Mouse (Mus musculus): Measurements from ENCODE around the gene Stac. TPM values are rescaled to one million over a fixed set of nuclear protein-coding genes. Genes with fewer than 3 reads are reported as not detected.

Gene Stac
- polyA plus RNA-seq, 1 experiment from 2014 or later, result 0.97 TPM

DNA sequence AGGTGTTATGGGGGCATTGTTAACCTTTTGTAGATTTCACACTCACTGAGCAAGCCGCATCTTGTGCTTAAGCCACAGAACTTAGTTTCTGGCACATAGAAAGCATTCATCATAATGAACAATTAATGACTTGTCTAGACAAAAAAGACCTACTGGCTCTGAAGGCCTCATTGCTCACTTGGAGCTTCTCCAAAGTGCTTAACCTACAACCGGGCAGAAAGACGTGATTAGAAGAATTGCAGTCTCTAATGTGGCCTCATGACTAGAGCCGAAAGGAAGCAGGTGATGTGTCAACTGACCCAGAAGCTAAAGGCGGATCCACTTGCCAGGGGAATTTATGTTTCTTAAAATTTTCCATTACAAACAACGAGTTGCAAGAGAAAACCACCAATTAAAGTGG lies 147.5 kb downstream of the Stac start:
- Histone ChIP-seq H3K4me1 (replicated peaks; ENCODE audit: control insufficient read depth, insufficient read depth, low read length) (no peaks in the 10 kb centered on the region), H3K36me3 (ENCODE audit: control insufficient read depth, insufficient read depth, low read length) (no peaks in the 10 kb centered on the region), H3K27me3 (ENCODE audit: control insufficient read depth, insufficient read depth, low read depth, low read length) (no peaks in the 10 kb centered on the region), H3K9ac (ENCODE audit: low read length) (no peak overlapping the region), H3K4me2 (ENCODE audit: low read depth, low read length) (no peak overlapping the region), H3K9me3 (ENCODE audit: control insufficient read depth, low read length) (no peaks in the 10 kb centered on the region), H3K27ac (ENCODE audit: low read length) (no peak overlapping the region), H3K4me3 (ENCODE audit: low read length) (no peak overlapping the region)
- 55% methylated on average over 6 of the region's 6 CpGs for WGBS
- ATAC-seq (ENCODE audit: low read depth), result no peak

GRCm38 (mm10) chr9:111535445-111536064 lies 154.6 kb downstream of the Stac start:
- Histone ChIP-seq H3K27me3 (ENCODE audit: control insufficient read depth, insufficient read depth, low read depth, low read length) (no peaks in the 10 kb centered on the region), H3K9ac (ENCODE audit: low read length) (no peak overlapping the region), H3K9me3 (ENCODE audit: control insufficient read depth, low read length) (no peaks in the 10 kb centered on the region), H3K27ac (ENCODE audit: low read length) (no peak overlapping the region), H3K4me1 (replicated peaks; ENCODE audit: control insufficient read depth, insufficient read depth, low read length) (no peaks in the 10 kb centered on the region), H3K4me2 (ENCODE audit: low read depth, low read length) (no peak overlapping the region), H3K4me3 (ENCODE audit: low read length) (no peak overlapping the region), H3K36me3 (ENCODE audit: control insufficient read depth, insufficient read depth, low read length) (no peaks in the 10 kb centered on the region)
- ATAC-seq (ENCODE audit: low read depth), result no peak
- 55% methylated on average over 8 of the region's 8 CpGs for WGBS

- ATAC-seq (ENCODE audit: low read depth), result no peak
These were observed 155.3 kb downstream of the Stac start for GRCm38 (mm10) chr9:111534744-111535423.

DNA sequence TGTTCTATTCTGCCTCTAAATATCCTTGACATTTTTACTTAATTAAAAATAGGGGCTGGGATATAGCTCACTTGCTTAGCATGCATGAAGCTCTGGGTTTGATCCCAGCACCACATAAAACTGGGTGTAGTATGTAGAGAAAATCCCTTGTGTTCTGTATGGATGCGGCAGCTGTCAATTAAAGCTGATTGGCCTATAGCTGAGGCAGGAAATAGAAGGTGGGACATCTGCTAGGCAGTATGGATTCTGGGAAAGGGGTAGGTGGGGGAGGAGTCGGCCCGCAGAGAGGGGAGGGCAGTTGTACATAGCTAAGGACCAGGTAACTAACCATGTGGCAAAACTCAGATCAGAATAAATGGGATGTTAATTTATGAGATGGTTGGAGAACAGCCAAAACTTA lies 166.3 kb downstream of the Stac start:
- no peak for ATAC-seq (ENCODE audit: low read depth)
- no peak overlapping the region for H3K27ac ChIP-seq (ENCODE audit: low read length)
- 89% methylated on average over 3 of the region's 3 CpGs for WGBS
- H3K9me3 ChIP-seq (ENCODE audit: control insufficient read depth, low read length), result no peaks in the 10 kb centered on the region
- no peak overlapping the region for H3K4me2 ChIP-seq (ENCODE audit: low read depth, low read length)
- no peaks in the 10 kb centered on the region for H3K36me3 ChIP-seq (ENCODE audit: control insufficient read depth, insufficient read depth, low read length)
- no peak overlapping the region for H3K9ac ChIP-seq (ENCODE audit: low read length)
- no peaks in the 10 kb centered on the region for H3K27me3 ChIP-seq (ENCODE audit: control insufficient read depth, insufficient read depth, low read depth, low read length)
- H3K4me1 ChIP-seq (replicated peaks; ENCODE audit: control insufficient read depth, insufficient read depth, low read length), result no peaks in the 10 kb centered on the region
- H3K4me3 ChIP-seq (ENCODE audit: low read length), result no peak overlapping the region

More at GRCm38 (mm10) chr9:111534744-111535423, 155.3 kb downstream of the Stac start:
- no peaks in the 10 kb centered on the region for H3K9me3 ChIP-seq (ENCODE audit: control insufficient read depth, low read length)
- no peak overlapping the region for H3K4me2 ChIP-seq (ENCODE audit: low read depth, low read length)
- no peak overlapping the region for H3K9ac ChIP-seq (ENCODE audit: low read length)
- H3K27me3 ChIP-seq (ENCODE audit: control insufficient read depth, insufficient read depth, low read depth, low read length), result no peaks in the 10 kb centered on the region
- WGBS, result 10% methylated on average over 7 of the region's 7 CpGs
- no peaks in the 10 kb centered on the region for H3K36me3 ChIP-seq (ENCODE audit: control insufficient read depth, insufficient read depth, low read length)
- no peak overlapping the region for H3K27ac ChIP-seq (ENCODE audit: low read length)
- H3K4me3 ChIP-seq (ENCODE audit: low read length), result no peak overlapping the region
- no peaks in the 10 kb centered on the region for H3K4me1 ChIP-seq (replicated peaks; ENCODE audit: control insufficient read depth, insufficient read depth, low read length)

GRCm38 (mm10) chr9:111523111-111523510 lies 167.0 kb downstream of the Stac start:
- no peak for ATAC-seq (ENCODE audit: low read depth)

DNA sequence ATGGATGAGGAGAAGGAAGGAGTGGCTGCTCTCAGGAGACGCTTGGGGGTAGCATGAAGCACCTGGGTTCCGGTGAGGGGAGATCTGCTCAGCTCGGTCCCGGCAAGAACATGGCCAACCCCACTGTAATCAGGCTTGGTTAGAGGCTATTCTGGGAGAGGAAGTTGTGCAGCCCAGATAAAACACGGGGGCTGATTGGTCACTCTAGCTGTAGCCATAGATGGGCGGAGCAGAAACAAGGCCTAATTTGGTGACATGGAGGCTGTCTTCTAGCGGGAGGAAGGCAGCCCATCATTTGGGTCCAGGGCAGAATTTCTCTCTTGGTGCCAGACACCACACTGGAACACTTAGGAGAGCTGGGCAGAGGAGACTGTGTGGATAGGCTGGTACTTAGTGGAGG lies 167.9 kb downstream of the Stac start:
- Histone ChIP-seq H3K9me3 (ENCODE audit: control insufficient read depth, low read length) (no peaks in the 10 kb centered on the region), H3K4me2 (ENCODE audit: low read depth, low read length) (no peak overlapping the region), H3K4me3 (ENCODE audit: low read length) (no peak overlapping the region), H3K9ac (ENCODE audit: low read length) (no peak overlapping the region), H3K4me1 (replicated peaks; ENCODE audit: control insufficient read depth, insufficient read depth, low read length) (no peaks in the 10 kb centered on the region), H3K27ac (ENCODE audit: low read length) (no peak overlapping the region), H3K27me3 (ENCODE audit: control insufficient read depth, insufficient read depth, low read depth, low read length) (no peaks in the 10 kb centered on the region), H3K36me3 (ENCODE audit: control insufficient read depth, insufficient read depth, low read length) (no peaks in the 10 kb centered on the region)
- WGBS, result 91% methylated on average over 7 of the region's 7 CpGs
- ATAC-seq (ENCODE audit: low read depth), result no peak

More at GRCm38 (mm10) chr9:111523111-111523510, 167.0 kb downstream of the Stac start:
- no peak overlapping the region for H3K4me3 ChIP-seq (ENCODE audit: low read length)
- no peak overlapping the region for H3K9ac ChIP-seq (ENCODE audit: low read length)
- no peaks in the 10 kb centered on the region for H3K4me1 ChIP-seq (replicated peaks; ENCODE audit: control insufficient read depth, insufficient read depth, low read length)
- H3K36me3 ChIP-seq (ENCODE audit: control insufficient read depth, insufficient read depth, low read length), result no peaks in the 10 kb centered on the region
- H3K27ac ChIP-seq (ENCODE audit: low read length), result no peak overlapping the region
- H3K4me2 ChIP-seq (ENCODE audit: low read depth, low read length), result no peak overlapping the region
- no peaks in the 10 kb centered on the region for H3K27me3 ChIP-seq (ENCODE audit: control insufficient read depth, insufficient read depth, low read depth, low read length)
- H3K9me3 ChIP-seq (ENCODE audit: control insufficient read depth, low read length), result no peaks in the 10 kb centered on the region
- 88% methylated on average over 11 of the region's 11 CpGs for WGBS

DNA sequence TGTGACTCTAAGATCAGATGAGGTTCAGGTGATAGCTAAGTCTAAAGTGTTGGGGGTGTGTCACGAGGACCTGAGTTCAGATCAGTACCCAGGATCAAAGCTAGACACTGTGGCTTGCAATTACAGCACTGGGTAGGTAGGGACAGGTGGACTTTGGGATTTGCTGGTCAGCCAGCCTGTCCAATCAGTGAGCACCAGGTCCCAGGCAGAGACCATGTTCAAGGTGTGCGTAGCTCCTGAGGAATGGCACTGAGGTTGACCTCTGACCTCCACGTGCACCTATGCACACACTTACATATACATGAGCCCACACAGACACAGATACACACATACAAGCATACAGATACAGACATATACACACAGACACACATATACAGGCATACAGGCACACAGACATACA lies 174.6 kb downstream of the Stac start:
- Histone ChIP-seq H3K4me2 (ENCODE audit: low read depth, low read length) (no peak overlapping the region), H3K9ac (ENCODE audit: low read length) (no peak overlapping the region), H3K27me3 (ENCODE audit: control insufficient read depth, insufficient read depth, low read depth, low read length) (no peaks in the 10 kb centered on the region), H3K9me3 (ENCODE audit: control insufficient read depth, low read length) (no peaks in the 10 kb centered on the region), H3K36me3 (ENCODE audit: control insufficient read depth, insufficient read depth, low read length) (no peaks in the 10 kb centered on the region), H3K4me3 (ENCODE audit: low read length) (no peak overlapping the region), H3K27ac (ENCODE audit: low read length) (no peak overlapping the region), H3K4me1 (replicated peaks; ENCODE audit: control insufficient read depth, insufficient read depth, low read length) (no peaks in the 10 kb centered on the region)
- 80% methylated on average over 3 of the region's 3 CpGs for WGBS
- ATAC-seq (ENCODE audit: low read depth), result no peak

DNA sequence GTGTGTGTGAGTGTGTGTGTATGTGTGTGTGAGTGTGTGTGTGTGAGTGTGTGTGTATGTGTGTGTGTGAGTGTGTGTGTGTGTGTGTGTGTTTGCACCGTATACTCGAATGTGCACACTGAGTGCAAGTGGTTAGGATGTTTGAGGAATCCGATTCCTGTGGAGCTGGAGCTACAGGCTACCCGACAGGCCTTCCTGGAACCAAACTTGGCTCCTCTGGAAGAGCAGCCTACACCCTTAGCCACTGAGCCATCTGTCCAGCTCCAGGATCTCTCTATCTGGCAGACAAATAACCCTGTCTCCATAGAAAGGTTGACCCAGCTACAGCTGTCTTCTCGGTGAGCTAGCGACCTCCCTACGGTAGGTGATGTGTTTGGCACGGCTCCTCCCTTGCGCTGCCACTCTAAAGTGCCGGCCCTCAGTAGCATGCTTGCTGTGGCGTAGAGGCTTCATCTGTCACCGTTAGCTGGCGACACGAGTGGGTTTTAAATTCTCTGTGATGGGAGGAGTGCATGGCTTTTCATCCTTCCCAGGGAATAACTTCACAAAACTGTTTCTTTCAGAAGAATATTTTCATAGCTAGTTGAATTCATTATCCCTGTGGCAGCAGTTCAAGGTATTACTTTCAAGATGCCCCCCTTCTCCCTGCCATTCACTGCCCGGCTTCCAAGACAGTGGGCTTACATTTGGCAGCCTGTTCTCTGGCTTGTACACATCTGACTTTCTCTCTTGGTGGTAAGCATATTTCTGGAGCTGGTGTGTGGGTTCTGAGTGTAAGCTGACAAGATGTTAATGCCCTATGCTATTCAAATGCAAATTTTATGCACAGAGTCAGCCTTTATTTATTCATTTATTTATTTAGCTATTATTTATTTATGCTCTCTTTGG lies 175.3 kb downstream of the Stac start:
- Histone ChIP-seq H3K36me3 (ENCODE audit: control insufficient read depth, insufficient read depth, low read length) (no peaks in the 10 kb centered on the region), H3K9ac (ENCODE audit: low read length) (no peak overlapping the region), H3K4me3 (ENCODE audit: low read length) (no peak overlapping the region), H3K4me1 (replicated peaks; ENCODE audit: control insufficient read depth, insufficient read depth, low read length) (no peaks in the 10 kb centered on the region), H3K27me3 (ENCODE audit: control insufficient read depth, insufficient read depth, low read depth, low read length) (no peaks in the 10 kb centered on the region), H3K27ac (ENCODE audit: low read length) (no peak overlapping the region), H3K4me2 (ENCODE audit: low read depth, low read length) (no peak overlapping the region), H3K9me3 (ENCODE audit: control insufficient read depth, low read length) (no peaks in the 10 kb centered on the region)
- no peak for ATAC-seq (ENCODE audit: low read depth)
- 58% methylated on average over 15 of the region's 15 CpGs for WGBS
